Mouse (Mus musculus) frontal cortex, postnatal 10 days (tissue): ENCODE measurements at regions not wholly inside any gene's neighbourhood (a gene's known extent, or its start where the extent isn't known, plus 50 kb on each side); places are given as distances from the start of the nearest gene placed in this dataset.
A peak's percentile ranks its signal among the peaks of the same experiment; 100 is the strongest.
"Not testable (repeated sequence)": the region's sequence is repeated elsewhere in the genome, so short reads cannot be mapped to it uniquely, and the experiment has no call there.

Experiments
- DNase-seq, 2 experiments: peaks; one replicate each; pipeline ENCODE4 v3.0.0; 2022; ENCODE audit warnings: low spot score in 2 of 2, mixed read lengths in 1 of 2

DNA sequence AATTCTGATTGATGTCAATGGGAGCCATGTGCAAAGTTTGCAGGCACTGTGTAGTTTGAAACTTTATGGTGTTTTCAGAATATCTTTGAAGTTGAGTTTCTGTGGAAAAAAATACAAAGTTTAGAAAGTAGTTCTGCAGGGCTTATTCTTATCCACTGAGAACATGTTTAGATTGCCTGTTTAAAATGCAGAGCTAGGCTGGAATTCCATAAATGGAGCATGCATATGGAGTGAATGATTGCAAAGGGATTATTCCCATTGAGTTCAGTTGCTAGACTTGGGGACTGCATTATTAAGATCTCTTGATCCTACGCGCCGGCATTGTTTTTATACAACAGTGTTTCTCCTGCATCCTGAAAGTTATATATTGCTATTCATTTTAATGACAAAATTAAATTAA is 397.8 kb upstream of the Gm21833 start:
- DNase-seq, result no peak

DNA sequence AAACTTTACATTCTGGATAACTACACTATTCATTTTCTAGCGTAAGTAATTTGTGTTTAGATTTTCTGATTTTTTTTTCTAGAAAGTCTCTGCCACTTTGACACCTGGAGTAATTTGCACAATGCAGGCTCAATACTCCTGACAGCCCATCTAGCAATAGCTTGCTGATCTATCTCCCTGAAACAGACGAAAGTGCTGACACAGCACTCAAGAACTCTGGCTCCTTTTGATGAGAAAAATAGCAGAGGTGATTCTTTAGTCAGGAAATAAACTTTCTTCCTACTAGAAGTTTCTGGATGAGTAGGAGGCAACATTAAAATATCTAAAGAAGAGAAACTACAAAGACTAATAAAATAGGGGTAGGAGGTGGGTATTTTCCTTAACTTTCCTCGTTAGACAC is 397.1 kb upstream of the Gm21833 start:
- no peak for DNase-seq

DNA sequence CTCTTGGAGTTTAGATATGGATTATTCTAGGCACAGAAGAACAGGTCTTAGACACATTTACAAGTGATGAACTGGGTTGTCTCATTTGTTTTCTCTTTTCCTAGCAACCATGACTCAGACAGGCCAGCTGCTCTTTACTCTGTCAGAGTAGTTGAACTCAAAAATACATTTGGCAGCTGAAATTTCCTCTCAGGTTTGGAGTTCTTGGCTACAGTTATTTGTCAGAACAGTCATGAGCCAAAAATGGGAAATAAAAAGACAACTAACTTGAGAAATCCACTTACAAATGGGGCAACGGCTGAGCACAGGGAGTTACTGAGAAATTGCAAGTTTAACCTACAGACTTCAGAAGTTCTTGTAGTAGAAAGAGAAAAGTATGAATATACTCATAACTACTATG is 396.4 kb upstream of the Gm21833 start:
- peak in 1 of 2 experiments; percentile 25 for DNase-seq

DNA sequence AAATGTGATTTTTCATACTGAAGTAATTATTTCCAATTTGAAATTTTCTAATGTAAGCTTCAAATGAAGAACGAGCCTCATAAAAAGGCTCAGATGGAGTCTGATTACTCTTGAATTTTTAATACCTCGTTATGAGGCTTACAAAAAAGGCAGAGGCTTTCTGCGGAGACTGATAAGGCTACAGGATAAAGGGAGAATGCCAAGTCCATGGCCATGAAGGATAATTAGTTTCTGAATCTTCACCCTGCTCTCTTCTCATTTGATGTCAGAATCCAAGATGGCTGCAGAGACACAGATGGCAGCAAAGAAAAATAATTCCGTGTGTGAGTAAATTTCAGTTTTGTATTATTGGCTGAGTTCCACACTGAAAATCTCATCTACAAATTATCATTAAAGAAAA is 367.3 kb upstream of the Gm21833 start:
- no peak for DNase-seq

DNA sequence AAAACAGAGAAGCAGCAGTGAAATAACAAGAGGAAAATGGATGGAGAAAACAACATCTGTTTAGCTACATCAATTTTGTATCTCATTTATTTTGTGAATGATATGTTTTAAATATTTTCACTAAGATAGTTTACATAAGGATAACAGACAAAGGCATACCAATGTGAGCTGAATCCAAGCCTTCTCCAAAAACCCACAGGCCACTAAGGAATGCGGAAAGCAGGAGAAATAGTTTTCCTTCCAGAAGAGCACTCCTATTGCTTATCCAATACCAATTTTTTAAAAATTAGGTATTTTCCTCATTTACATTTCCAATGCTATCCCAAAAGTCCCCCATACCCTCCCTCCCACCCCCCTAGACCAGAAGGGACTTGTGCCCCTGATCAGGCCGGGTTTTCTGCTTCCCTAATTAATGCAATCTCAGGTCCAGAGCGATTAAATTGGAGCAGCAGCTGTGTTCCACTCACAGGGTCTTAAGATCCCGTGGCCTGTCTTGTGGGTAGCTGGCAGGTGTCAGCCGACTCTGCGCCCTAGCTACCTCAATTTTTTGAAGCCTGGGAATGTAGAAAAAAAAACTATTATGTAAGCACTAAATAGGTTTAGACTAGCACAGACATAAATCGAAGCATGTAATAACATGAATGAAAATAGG is 357.3 kb upstream of the Gm21833 start:
- DNase-seq, result no peak

DNA sequence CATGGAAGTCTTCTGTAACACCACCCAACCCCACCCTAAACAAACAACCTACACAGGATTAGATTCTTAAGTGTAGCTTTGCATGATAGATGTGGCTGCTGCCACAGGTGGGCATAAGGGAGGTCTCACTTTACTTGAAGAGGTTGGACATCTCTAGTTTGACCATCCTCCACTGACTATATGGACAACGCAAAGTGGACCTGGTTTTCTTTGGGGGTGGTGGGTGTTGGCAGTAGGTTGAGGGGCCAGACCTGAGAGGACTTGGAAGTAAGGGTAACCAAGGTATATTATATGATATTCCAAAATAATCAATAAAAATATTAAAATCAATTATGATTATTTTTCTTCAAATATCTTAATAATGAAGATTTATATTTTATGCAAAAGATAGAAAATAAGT is 307.8 kb upstream of the Gm21833 start:
- no peak for DNase-seq

DNA sequence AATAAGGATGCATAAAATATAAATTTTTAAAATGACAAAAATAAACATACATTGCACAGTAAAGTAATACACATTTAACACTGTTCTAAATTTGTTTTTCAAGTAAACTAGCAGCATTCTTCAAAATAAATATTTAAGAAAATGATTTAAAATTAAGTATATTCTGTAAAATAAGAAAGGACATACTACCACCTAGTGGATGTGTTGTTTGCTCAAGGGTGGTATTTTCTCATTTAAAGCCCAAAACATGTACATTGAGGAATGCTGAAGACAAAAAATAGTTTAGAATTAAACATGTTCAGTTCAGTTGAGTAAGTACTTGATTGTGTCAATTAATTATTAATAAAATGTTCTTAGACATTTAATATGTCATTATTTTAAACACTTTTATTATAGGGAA is 306.6 kb upstream of the Gm21833 start:
- no peak for DNase-seq

DNA sequence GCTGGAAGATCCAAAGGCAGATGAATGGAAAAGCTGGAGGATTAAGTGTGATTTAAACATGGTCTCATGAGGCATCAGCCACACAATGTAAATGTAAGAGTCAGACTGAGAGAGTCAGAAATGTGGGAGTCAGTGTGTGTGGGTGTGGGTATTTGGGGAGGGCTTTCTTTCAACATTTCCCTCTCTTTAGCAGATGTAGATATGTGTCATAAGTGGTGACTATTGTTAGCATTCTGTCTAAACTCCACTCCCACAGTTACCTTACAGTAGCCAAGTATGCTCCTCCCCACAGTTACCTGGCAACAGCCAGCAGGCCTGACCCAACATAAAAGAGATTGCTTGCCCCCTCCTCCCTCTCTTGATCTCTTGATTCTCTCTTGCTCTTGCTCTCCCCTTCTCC is 263.8 kb upstream of the Gm21833 start:
- no peak for DNase-seq

DNA sequence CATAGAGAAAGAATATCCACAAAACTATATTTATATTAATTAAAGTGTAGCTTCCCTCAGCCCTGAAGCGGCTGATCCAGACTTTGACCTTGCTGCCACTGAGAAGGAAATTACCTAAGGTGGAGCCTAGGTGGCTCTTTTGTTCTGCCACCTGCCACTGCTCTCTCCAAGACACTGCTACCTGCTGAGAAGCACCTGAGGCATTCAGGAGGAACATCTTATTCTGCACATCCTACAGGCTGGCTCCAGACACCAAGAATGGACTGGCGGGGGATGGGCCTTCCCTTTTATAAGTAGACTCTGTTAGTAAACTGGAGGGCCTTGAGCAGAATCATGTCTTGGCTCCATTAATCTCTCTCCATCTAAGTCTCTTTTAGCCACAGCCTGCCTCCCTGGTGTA is 231.7 kb upstream of the Gm21833 start:
- DNase-seq, result not testable (repeated sequence)

DNA sequence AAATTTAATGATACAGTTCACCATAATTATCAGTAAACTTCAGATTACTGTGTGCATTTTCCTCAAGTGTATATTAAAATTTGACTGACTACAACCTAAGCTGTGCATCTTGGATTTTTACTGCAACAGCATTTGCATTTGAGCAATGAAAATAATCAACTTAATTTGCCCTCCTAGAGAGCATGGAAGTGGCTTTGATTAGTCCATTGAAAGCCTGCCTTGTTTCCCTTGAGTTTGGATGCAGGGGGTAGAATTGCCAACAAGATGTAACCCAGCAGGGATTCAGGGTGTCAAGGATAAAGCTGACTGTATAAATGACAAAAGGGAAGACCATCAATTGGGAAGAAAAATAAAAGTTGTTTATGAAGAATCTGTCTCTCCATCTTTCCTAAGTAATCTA is 226.1 kb upstream of the Gm21833 start:
- DNase-seq, result no peak
